Comparison of ENCODE assay signal across 16 mouse cellular contexts in the genomic region with DNA sequence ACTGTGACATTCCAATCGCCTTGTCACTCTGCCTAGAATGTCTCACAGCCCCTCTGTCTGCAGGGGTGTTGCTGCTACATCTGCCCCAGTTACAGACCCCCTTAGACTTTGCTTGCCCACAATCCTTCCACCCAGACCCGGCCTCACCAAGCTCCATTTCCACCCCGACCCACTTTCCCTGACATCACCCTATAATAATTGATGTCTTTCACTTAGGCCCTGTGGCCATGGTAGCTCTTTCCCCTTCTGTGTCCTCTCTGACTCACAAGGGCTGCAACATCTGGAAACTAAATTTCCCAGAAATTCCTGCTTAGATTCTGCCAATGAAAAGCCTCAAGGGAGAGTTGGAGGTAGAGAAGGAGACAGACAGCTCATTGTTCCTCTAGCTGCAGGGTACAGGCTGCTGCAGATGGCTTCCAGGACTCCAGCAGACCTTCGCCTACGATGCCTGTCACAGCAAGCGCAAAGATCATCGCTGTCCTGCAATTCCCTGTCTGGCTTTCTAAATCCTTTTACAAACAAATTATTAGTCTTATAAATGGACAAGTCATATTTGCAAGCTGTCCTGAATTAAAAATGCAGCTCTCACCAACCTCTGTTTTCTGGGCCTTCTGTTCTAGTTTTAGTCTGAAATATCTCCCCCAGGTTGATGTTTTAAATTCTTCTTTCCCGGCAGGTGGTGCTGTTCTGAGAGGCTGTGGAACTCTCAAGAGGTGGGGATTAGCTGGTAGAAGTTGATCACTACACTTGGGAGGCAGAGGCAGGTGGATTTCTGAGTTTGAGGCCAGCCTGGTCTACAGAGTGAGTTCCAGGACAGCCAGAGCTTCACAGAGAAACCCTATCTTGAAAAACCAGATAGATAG.
A peak's percentile ranks its signal among the peaks of the same experiment; 100 is the strongest.
DNase-seq lines count a peak whose midpoint lies in the region; ATAC-seq and TF ChIP-seq lines count a peak whose summit lies in the region.
"Had no signal": no experiment of that assay in that cellular context is flagged by ENCODE, and none has a peak within 500 bp of the region (broad histone marks: within the 10 kb centered on the region; RNA-seq: fewer than 3 reads in every experiment).

No protein-coding gene starts in this region.

- H3K27me3 ChIP-seq in CH12.LX (replicated peaks), result no peaks in the 10 kb centered on the region
- no peaks in the 10 kb centered on the region for H3K27me3 ChIP-seq in embryonic facial prominence, embryonic 11.5 days (ENCODE audit: control insufficient read depth, insufficient read depth, low read length)
- no peaks in the 10 kb centered on the region for H3K27me3 ChIP-seq in limb, embryonic 11.5 days (ENCODE audit: control insufficient read depth, insufficient read depth, low read length)
- H3K27me3 ChIP-seq: kidney, embryonic 15.5 days; lung, embryonic 15.5 days had no signal

- peak in 1 of 2 experiments; percentile 32; a peak in 1 of 4 replicates for TF ChIP-seq CTCF in CH12.LX (conservative IDR thresholded peaks at IDR 0.05 in 1 of 2, IDR thresholded peaks at IDR 0.05 in 1 of 2; ENCODE audit: low read depth in 2 of 2, low read length in 2 of 2)

- no peak overlapping the region for H3K4me2 ChIP-seq in CH12.LX (ENCODE audit: insufficient read depth, low read depth, poor library complexity, severe bottlenecking)
- H3K4me2 ChIP-seq in embryonic facial prominence, embryonic 11.5 days (ENCODE audit: low read depth, low read length), result no peak overlapping the region
- H3K4me2 ChIP-seq in limb, embryonic 11.5 days (ENCODE audit: low read depth, severe bottlenecking), result no peak overlapping the region
- H3K4me2 ChIP-seq: kidney, embryonic 15.5 days; lung, embryonic 15.5 days; midbrain, embryonic 11.5 days had no signal

- H3K4me1 ChIP-seq in CH12.LX (ENCODE audit: control insufficient read depth in 1 of 2, insufficient read depth in 2 of 2), result no peaks in the 10 kb centered on the region
- no peaks in the 10 kb centered on the region; the same call in 1 of the 2 replicates for H3K4me1 ChIP-seq in embryonic facial prominence, embryonic 11.5 days (ENCODE audit: control insufficient read depth, insufficient read depth, low read length)
- H3K4me1 ChIP-seq in limb, embryonic 11.5 days (ENCODE audit: control insufficient read depth, insufficient read depth, low read length), result 0 out of 2 replicates have a peak, but pooled peaks cover 3% of the 10 kb centered on the region
- H3K4me1 ChIP-seq: lung, embryonic 15.5 days had no signal

- H3K4me3 ChIP-seq in CH12.LX (replicated peaks in 1 of 3; ENCODE audit: low read depth in 2 of 3, low read length in 2 of 3, poor library complexity in 1 of 3), result no peak overlapping the region
- no peak overlapping the region for H3K4me3 ChIP-seq in embryonic facial prominence, embryonic 11.5 days (ENCODE audit: low read depth, low read length)
- no peak overlapping the region for H3K4me3 ChIP-seq in limb, embryonic 11.5 days (ENCODE audit: low read depth, low read length)
- H3K4me3 ChIP-seq: kidney, embryonic 15.5 days; lung, embryonic 15.5 days had no signal

- no peak overlapping the region for H3K9ac ChIP-seq in CH12.LX (ENCODE audit: insufficient read depth, low read depth)
- no peak overlapping the region for H3K9ac ChIP-seq in embryonic facial prominence, embryonic 11.5 days (replicated peaks; ENCODE audit: low read length)
- no peak overlapping the region for H3K9ac ChIP-seq in limb, embryonic 11.5 days (ENCODE audit: low read length)
- H3K9ac ChIP-seq: kidney, embryonic 15.5 days; lung, embryonic 15.5 days had no signal

- 0 out of 2 replicates have a peak, but pooled peaks have one; percentile 30 for ATAC-seq in embryonic facial prominence, embryonic 11.5 days (replicated peaks; ENCODE audit: insufficient number of reproducible peaks, low FRiP score, low TSS enrichment, low read depth)
- ATAC-seq in limb, embryonic 11.5 days (ENCODE audit: insufficient number of reproducible peaks, low FRiP score, low TSS enrichment, low read depth), result peak; percentile 59; the same call in 1 of the 2 replicates
- ATAC-seq: hindbrain, postnatal 0 days had no signal

- DNase-seq in heart, adult 8-10 months (ENCODE audit: low spot score), result peak; percentile 44
- no peak for DNase-seq in heart, postnatal 36 days
- DNase-seq in CH12.LX (ENCODE audit: extremely low read depth), result no peak
- peak; percentile 60 for DNase-seq in embryonic facial prominence, embryonic 11.5 days (ENCODE audit: low spot score)
- DNase-seq in limb, embryonic 11.5 days (ENCODE audit: low spot score), result no peak
- DNase-seq in thymus, postnatal 0 days (ENCODE audit: low spot score), result no peak
- DNase-seq in left cerebral cortex, adult 9 months (ENCODE audit: low spot score in 2 of 2), result no peak
- no peak for DNase-seq in lung, postnatal 25 days (ENCODE audit: low spot score)
- DNase-seq: adrenal gland, postnatal 36 days; cerebellum, adult 11 months; liver; spleen, adult 18-20 months had no signal

- dilution Hi-C loops in CH12.LX (cut with MboI; ENCODE audit: extremely low pct_ligation_motif_present, extremely low pct_unique_long_range_greater_than_20kb, low sequenced_read_pairs), result no loop called here

- in situ Hi-C loops in CH12.LX (cut with MboI; ENCODE audit: low pct_ligation_motif_present, low pct_unique_long_range_greater_than_20kb, low sequenced_read_pairs), result no loop called here

- H3K79me2 ChIP-seq in CH12.LX (replicated peaks; ENCODE audit: control insufficient read depth, extremely low read depth, insufficient read depth, poor library complexity, severe bottlenecking), result no peaks in the 10 kb centered on the region

- 39% methylated on average over 8 of the region's 8 CpGs for WGBS in embryonic facial prominence, embryonic 11.5 days
- WGBS in limb, embryonic 11.5 days, result 70% methylated on average over 8 of the region's 8 CpGs

- H3K9me3 ChIP-seq in CH12.LX (replicated peaks; ENCODE audit: low read length), result no peaks in the 10 kb centered on the region
- H3K9me3 ChIP-seq in embryonic facial prominence, embryonic 11.5 days (replicated peaks; ENCODE audit: control insufficient read depth, low read length), result no peaks in the 10 kb centered on the region
- no peaks in the 10 kb centered on the region for H3K9me3 ChIP-seq in limb, embryonic 11.5 days (ENCODE audit: control insufficient read depth, low read length)
- H3K9me3 ChIP-seq: kidney, embryonic 15.5 days; lung, embryonic 15.5 days had no signal

- H3K27ac ChIP-seq in CH12.LX (ENCODE audit: insufficient read depth, low read depth), result no peak overlapping the region
- H3K27ac ChIP-seq in embryonic facial prominence, embryonic 11.5 days (replicated peaks; ENCODE audit: low read depth, low read length), result no peak overlapping the region
- peak overlapping the region; percentile 11; the same call in 1 of the 2 replicates for H3K27ac ChIP-seq in limb, embryonic 11.5 days (replicated peaks; ENCODE audit: low read depth, low read length)
- H3K27ac ChIP-seq: hindbrain, postnatal 0 days; kidney, embryonic 15.5 days; lung, embryonic 15.5 days had no signal

- no peaks in the 10 kb centered on the region for H3K36me3 ChIP-seq in CH12.LX (replicated peaks in 1 of 2; ENCODE audit: control insufficient read depth in 1 of 2, insufficient read depth in 1 of 2, low read length in 1 of 2)
- H3K36me3 ChIP-seq in embryonic facial prominence, embryonic 11.5 days (replicated peaks; ENCODE audit: control insufficient read depth, insufficient read depth, low read depth, low read length), result no peaks in the 10 kb centered on the region
- H3K36me3 ChIP-seq in limb, embryonic 11.5 days (ENCODE audit: control insufficient read depth, insufficient read depth, low read length), result no peaks in the 10 kb centered on the region
- H3K36me3 ChIP-seq: kidney, embryonic 15.5 days; lung, embryonic 15.5 days had no signal

- intact Hi-C loops in heart, postnatal 36 days (cut with DNase I), result no loop called here

- no peak; the same call in 1 of the 2 replicates for TF ChIP-seq RAD21 in CH12.LX (IDR thresholded peaks at IDR 0.05; ENCODE audit: low read depth, low read length)

- TF ChIP-seq EP300 in CH12.LX (IDR thresholded peaks at IDR 0.05; ENCODE audit: low read length), result no peak

- TF ChIP-seq POLR2A in CH12.LX (IDR thresholded peaks at IDR 0.05; ENCODE audit: low read depth, low read length), result no peak

TF ChIP-seq in CH12.LX, 34 proteins besides CTCF, POLR2A, EP300 and RAD21:
- TF ChIP-seq SMC3 (IDR thresholded peaks at IDR 0.05; ENCODE audit: low read depth, low read length) (peak; percentile 24; the same call in 1 of the 2 replicates), NRF1 (IDR thresholded peaks at IDR 0.05; ENCODE audit: low read depth, low read length) (no peak), ZMIZ1 (IDR thresholded peaks at IDR 0.05; ENCODE audit: low read depth, low read length) (no peak)

Comparison
In these comparisons a context has a peak if more than half of its experiments do, and no peak if none do; other contexts are left out.
1. DNase-seq: peak in heart, adult 8-10 months (single experiment) and embryonic facial prominence, embryonic 11.5 days (single experiment); none in heart, postnatal 36 days (0 of 2), CH12.LX (single experiment), limb, embryonic 11.5 days (single experiment), thymus, postnatal 0 days (single experiment), left cerebral cortex, adult 9 months (0 of 2) and lung, postnatal 25 days (single experiment).